Mouse (Mus musculus): ENCODE results near the gene Egflam. TPM values are rescaled to one million over a fixed set of nuclear protein-coding genes. Genes with fewer than 3 reads are reported as not detected.

Gene Egflam
- polyA plus RNA-seq, 1 experiment = not detected

- no peak overlapping the region for H3K4me3 ChIP-seq (ENCODE audit: insufficient read depth, low read depth, low read length)
- no peak for TF ChIP-seq CTCF (IDR thresholded peaks at IDR 0.05; ENCODE audit: insufficient read depth, low read depth, low read length)
- TF ChIP-seq POLR2A (IDR thresholded peaks at IDR 0.05; ENCODE audit: insufficient read depth, low read depth, low read length) = no peak
- H3K4me1 ChIP-seq (ENCODE audit: control insufficient read depth, insufficient read depth, low read length) = no peaks in the 10 kb centered on the region
- WGBS = 89% methylated on average over 4 of the region's 4 CpGs
- no peak overlapping the region for H3K27ac ChIP-seq (ENCODE audit: insufficient read depth, low read depth, low read length)
Measured at GRCm38 (mm10) chr15:7383349-7383748, 14.8 kb downstream of the Egflam start.

- 74% methylated on average over 10 of the region's 10 CpGs for WGBS
- Histone ChIP-seq H3K4me1 (ENCODE audit: control insufficient read depth, insufficient read depth, low read length) (no peaks in the 10 kb centered on the region), H3K4me3 (ENCODE audit: insufficient read depth, low read depth, low read length) (no peak overlapping the region), H3K27ac (ENCODE audit: insufficient read depth, low read depth, low read length) (no peak overlapping the region)
- no peak for TF ChIP-seq CTCF (IDR thresholded peaks at IDR 0.05; ENCODE audit: insufficient read depth, low read depth, low read length)
- TF ChIP-seq POLR2A (IDR thresholded peaks at IDR 0.05; ENCODE audit: insufficient read depth, low read depth, low read length) = no peak
Measured at GRCm38 (mm10) chr15:7382457-7382856, 15.7 kb downstream of the Egflam start.

GRCm38 (mm10) chr15:7352635-7353051, 45.6 kb downstream of the Egflam start:
- Histone ChIP-seq H3K27ac (ENCODE audit: insufficient read depth, low read depth, low read length) (no peak overlapping the region), H3K4me1 (ENCODE audit: control insufficient read depth, insufficient read depth, low read length) (no peaks in the 10 kb centered on the region), H3K4me3 (ENCODE audit: insufficient read depth, low read depth, low read length) (no peak overlapping the region)
- no peak for TF ChIP-seq POLR2A (IDR thresholded peaks at IDR 0.05; ENCODE audit: insufficient read depth, low read depth, low read length)
- TF ChIP-seq CTCF (IDR thresholded peaks at IDR 0.05; ENCODE audit: insufficient read depth, low read depth, low read length) = no peak
- 68% methylated on average over 1 of the region's 1 CpGs for WGBS

GRCm38 (mm10) chr15:7340703-7341309, 57.4 kb downstream of the Egflam start:
- 57% methylated on average over 5 of the region's 5 CpGs for WGBS
- TF ChIP-seq POLR2A (IDR thresholded peaks at IDR 0.05; ENCODE audit: insufficient read depth, low read depth, low read length) = no peak
- no peak for TF ChIP-seq CTCF (IDR thresholded peaks at IDR 0.05; ENCODE audit: insufficient read depth, low read depth, low read length)
- Histone ChIP-seq H3K27ac (ENCODE audit: insufficient read depth, low read depth, low read length) (no peak overlapping the region), H3K4me3 (ENCODE audit: insufficient read depth, low read depth, low read length) (no peak overlapping the region), H3K4me1 (ENCODE audit: control insufficient read depth, insufficient read depth, low read length) (no peaks in the 10 kb centered on the region)

- no peak overlapping the region for H3K27ac ChIP-seq (ENCODE audit: insufficient read depth, low read depth, low read length)
- no peak overlapping the region for H3K4me3 ChIP-seq (ENCODE audit: insufficient read depth, low read depth, low read length)
- 86% methylated on average over 11 of the region's 11 CpGs for WGBS
- TF ChIP-seq CTCF (IDR thresholded peaks at IDR 0.05; ENCODE audit: insufficient read depth, low read depth, low read length) (no peak), POLR2A (IDR thresholded peaks at IDR 0.05; ENCODE audit: insufficient read depth, low read depth, low read length) (no peak)
- H3K4me1 ChIP-seq (ENCODE audit: control insufficient read depth, insufficient read depth, low read length) = no peaks in the 10 kb centered on the region
Measured at GRCm38 (mm10) chr15:7334517-7335298, 63.5 kb downstream of the Egflam start.

- Histone ChIP-seq H3K4me1 (ENCODE audit: control insufficient read depth, insufficient read depth, low read length) (no peaks in the 10 kb centered on the region), H3K4me3 (ENCODE audit: insufficient read depth, low read depth, low read length) (no peak overlapping the region), H3K27ac (ENCODE audit: insufficient read depth, low read depth, low read length) (no peak overlapping the region)
- TF ChIP-seq CTCF (IDR thresholded peaks at IDR 0.05; ENCODE audit: insufficient read depth, low read depth, low read length) (no peak), POLR2A (IDR thresholded peaks at IDR 0.05; ENCODE audit: insufficient read depth, low read depth, low read length) (no peak)
- 100% methylated on average over 1 of the region's 1 CpGs for WGBS
Measured at GRCm38 (mm10) chr15:7332875-7333274, 65.3 kb downstream of the Egflam start.

GRCm38 (mm10) chr15:7322599-7323311, 75.4 kb downstream of the Egflam start:
- TF ChIP-seq CTCF (IDR thresholded peaks at IDR 0.05; ENCODE audit: insufficient read depth, low read depth, low read length) (no peak), POLR2A (IDR thresholded peaks at IDR 0.05; ENCODE audit: insufficient read depth, low read depth, low read length) (no peak)
- H3K4me3 ChIP-seq (ENCODE audit: insufficient read depth, low read depth, low read length) = no peak overlapping the region
- 68% methylated on average over 2 of the region's 2 CpGs for WGBS
- H3K4me1 ChIP-seq (ENCODE audit: control insufficient read depth, insufficient read depth, low read length) = no peaks in the 10 kb centered on the region
- H3K27ac ChIP-seq (ENCODE audit: insufficient read depth, low read depth, low read length) = no peak overlapping the region

- no peak overlapping the region for H3K4me3 ChIP-seq (ENCODE audit: insufficient read depth, low read depth, low read length)
- H3K4me1 ChIP-seq (ENCODE audit: control insufficient read depth, insufficient read depth, low read length) = no peaks in the 10 kb centered on the region
- TF ChIP-seq POLR2A (IDR thresholded peaks at IDR 0.05; ENCODE audit: insufficient read depth, low read depth, low read length) (no peak), CTCF (IDR thresholded peaks at IDR 0.05; ENCODE audit: insufficient read depth, low read depth, low read length) (no peak)
- WGBS = 60% methylated on average over 4 of the region's 4 CpGs
- no peak overlapping the region for H3K27ac ChIP-seq (ENCODE audit: insufficient read depth, low read depth, low read length)
Measured at GRCm38 (mm10) chr15:7320901-7321300, 77.3 kb downstream of the Egflam start.

- H3K27ac ChIP-seq (ENCODE audit: insufficient read depth, low read depth, low read length) = no peak overlapping the region
- WGBS = 50% methylated on average over 9 of the region's 9 CpGs
- H3K4me1 ChIP-seq (ENCODE audit: control insufficient read depth, insufficient read depth, low read length) = no peaks in the 10 kb centered on the region
- TF ChIP-seq POLR2A (IDR thresholded peaks at IDR 0.05; ENCODE audit: insufficient read depth, low read depth, low read length) (no peak), CTCF (IDR thresholded peaks at IDR 0.05; ENCODE audit: insufficient read depth, low read depth, low read length) (no peak)
- H3K4me3 ChIP-seq (ENCODE audit: insufficient read depth, low read depth, low read length) = no peak overlapping the region
Measured at GRCm38 (mm10) chr15:7315539-7315938, 82.7 kb downstream of the Egflam start.

Data from olfactory bulb, adult 2 months (tissue).